Mouse (Mus musculus): ENCODE results near the gene Slit1. TPM values are rescaled to one million over a fixed set of nuclear protein-coding genes. Genes with fewer than 3 reads are reported as not detected.

Gene Slit1
- polyA plus RNA-seq, 1 experiment from 2014 or later = 18.0 TPM

DNA sequence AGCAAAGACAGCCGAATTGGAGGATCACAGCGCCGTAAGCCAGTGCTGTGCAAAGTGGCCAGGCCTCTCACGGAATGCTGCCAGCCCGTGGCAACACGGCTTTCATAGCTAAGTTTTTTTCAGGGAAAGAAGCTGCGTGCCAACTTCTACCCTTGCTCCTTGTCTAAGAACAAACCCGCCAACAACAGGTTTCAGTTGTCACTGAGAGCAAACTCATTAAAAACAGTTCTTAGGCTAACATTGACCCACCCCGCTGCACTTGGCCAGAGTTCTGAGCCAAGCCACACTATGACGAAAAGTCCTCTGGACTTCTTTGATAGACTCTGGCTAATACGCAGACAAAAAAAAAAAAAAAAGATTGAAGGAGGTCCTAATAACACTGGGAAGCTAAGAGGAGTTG, 114.5 kb downstream of the Slit1 start:
- no peak overlapping the region for H3K27ac ChIP-seq
- no peak for DNase-seq (ENCODE audit: low spot score)
- H3K36me3 ChIP-seq = peaks cover 36% of the 10 kb centered on the region
- peaks cover 22% of the 10 kb centered on the region for H3K27me3 ChIP-seq (ENCODE audit: insufficient read depth, poor library complexity, severe bottlenecking)
- 0 out of 2 replicates have a peak, but pooled peaks cover 3% of the 10 kb centered on the region for H3K9me3 ChIP-seq
- 0 out of 2 replicates have a peak, but pooled peaks cover 3% of the 10 kb centered on the region for H3K4me1 ChIP-seq (replicated peaks)
- no peak overlapping the region for H3K4me3 ChIP-seq
- WGBS = 89% methylated on average over 11 of the region's 11 CpGs

DNA sequence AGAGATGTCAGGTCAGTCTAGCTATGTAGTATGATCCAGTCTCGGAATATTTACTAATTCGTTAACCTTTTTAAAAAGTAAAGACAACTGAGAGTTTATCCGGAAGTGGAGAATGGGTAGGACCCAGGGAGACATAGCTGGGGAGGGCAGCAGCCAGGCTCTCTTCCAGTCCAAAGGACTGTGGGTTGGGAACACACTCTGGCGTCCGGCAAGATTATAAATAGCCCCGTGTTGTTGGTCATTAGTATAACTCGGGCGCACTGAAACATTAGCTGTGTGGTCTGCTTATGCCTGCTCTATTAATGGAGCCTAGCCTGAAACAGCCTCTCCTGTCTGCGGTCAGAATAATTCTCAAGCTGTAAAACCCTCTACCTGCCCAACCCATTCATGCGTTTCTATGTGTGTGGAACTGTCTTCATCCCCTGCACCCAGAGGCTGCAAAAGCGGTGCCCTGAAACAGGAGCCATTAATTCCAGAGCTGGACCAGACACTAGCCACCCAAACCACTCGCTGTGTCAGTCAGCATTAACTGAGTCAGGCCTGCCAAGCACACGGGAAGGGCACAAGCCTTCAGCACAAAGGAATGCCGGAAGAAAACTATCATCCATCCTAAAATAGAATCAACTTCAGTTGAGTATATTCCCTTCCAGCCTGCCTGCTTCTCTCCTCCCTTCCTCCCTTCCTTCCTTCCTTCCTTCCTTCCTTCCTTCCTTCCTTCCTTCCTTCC, 122.9 kb downstream of the Slit1 start:
- H3K36me3 ChIP-seq = peaks cover 22% of the 10 kb centered on the region
- H3K27me3 ChIP-seq (ENCODE audit: insufficient read depth, poor library complexity, severe bottlenecking) = peaks cover 69% of the 10 kb centered on the region
- 87% methylated on average over 14 of the region's 14 CpGs for WGBS
- no peak for DNase-seq (ENCODE audit: low spot score)
- 0 out of 2 replicates have a peak, but pooled peaks cover 6% of the 10 kb centered on the region for H3K9me3 ChIP-seq
- no peak overlapping the region for H3K27ac ChIP-seq
- H3K4me3 ChIP-seq = no peak overlapping the region
- H3K4me1 ChIP-seq (replicated peaks) = peaks cover 36% of the 10 kb centered on the region

DNA sequence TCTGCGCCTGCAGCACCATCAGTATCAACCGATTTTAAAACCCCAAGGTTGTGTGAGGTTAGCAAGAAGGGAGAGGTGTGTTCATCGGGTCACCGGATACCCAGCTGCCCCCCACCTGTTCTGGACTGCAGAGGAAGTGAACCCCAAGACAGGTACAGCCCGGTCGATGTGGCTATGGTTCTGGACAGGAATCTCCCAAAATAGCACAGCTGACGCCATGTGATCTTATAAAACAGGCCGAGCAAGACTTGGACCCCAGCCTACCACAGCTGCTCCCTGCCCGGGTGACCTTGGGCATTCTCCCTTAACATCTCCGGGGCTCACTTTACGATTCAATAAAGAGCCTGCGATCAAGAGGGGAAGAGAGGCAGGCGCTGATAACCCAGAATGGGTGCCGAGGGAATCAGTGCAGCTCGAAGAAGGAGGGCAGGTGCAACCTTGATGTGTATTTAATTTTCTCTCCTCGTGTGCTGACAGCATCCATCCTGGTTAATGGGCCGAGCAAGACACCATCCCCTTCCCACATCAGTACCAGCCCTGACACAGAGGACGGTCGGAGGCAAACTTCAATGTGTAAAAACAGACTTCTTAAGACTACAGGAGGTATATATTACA, 124.6 kb downstream of the Slit1 start:
- Histone ChIP-seq H3K4me1 (replicated peaks) (peaks cover 52% of the 10 kb centered on the region), H3K9me3 (0 out of 2 replicates have a peak, but pooled peaks cover 3% of the 10 kb centered on the region), H3K27ac (0 out of 2 replicates have a peak overlapping the region, but pooled peaks have one; percentile 9), H3K36me3 (peaks cover 5% of the 10 kb centered on the region), H3K4me3 (no peak overlapping the region), H3K27me3 (ENCODE audit: insufficient read depth, poor library complexity, severe bottlenecking) (peaks cover 81% of the 10 kb centered on the region)
- no peak for DNase-seq (ENCODE audit: low spot score)
- WGBS = 80% methylated on average over 19 of the region's 19 CpGs

DNA sequence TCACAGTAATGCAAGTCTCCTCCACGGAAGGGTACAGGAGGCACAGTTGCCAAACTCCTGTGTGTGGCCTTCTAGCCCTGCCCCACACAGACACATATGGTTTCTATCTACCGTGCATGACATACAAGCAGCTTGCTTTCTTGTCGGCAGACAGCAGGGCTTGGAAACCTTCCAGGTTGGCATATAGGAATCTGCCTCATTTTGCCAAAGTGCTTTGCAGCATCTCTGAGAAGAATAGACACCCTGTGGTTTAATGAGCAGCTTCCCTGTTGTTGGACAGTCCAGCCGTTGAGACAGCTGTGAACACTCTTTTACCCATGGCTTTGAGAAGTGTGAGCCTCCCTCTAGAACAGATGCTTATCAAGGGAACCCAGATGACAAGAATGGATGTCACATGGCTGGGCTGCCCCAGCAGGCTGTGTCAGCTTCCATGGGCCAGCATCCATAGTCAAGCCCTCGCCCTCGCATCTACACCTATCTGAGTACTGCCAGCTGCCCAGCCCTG, 125.3 kb downstream of the Slit1 start:
- Histone ChIP-seq H3K27ac (0 out of 2 replicates have a peak overlapping the region, but pooled peaks have one; percentile 9), H3K36me3 (no peaks in the 10 kb centered on the region), H3K27me3 (ENCODE audit: insufficient read depth, poor library complexity, severe bottlenecking) (peaks cover 82% of the 10 kb centered on the region), H3K4me3 (no peak overlapping the region), H3K9me3 (no peaks in the 10 kb centered on the region), H3K4me1 (replicated peaks) (peaks cover 59% of the 10 kb centered on the region)
- WGBS = 65% methylated on average over 6 of the region's 6 CpGs
- DNase-seq (ENCODE audit: low spot score) = no peak

DNA sequence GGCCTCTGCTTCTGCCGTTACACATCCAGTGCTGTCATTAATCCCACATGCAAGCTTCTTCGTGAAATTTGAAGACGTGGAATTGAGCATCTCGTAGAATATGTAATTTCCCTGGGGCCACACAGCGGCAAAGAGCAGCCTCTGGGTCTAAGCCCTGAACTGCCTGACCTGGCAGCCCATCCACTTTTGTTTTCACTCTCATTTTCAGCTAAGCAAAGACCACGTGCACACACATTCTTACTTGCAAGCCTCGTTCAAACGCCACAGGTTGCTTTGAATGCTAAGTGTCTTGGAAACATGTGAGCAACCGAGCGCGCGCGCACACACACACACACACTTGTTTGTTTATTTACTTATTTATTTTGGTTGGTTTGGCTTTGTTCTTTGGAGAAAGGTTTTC, 126.4 kb downstream of the Slit1 start:
- no peak overlapping the region for H3K27ac ChIP-seq

DNA sequence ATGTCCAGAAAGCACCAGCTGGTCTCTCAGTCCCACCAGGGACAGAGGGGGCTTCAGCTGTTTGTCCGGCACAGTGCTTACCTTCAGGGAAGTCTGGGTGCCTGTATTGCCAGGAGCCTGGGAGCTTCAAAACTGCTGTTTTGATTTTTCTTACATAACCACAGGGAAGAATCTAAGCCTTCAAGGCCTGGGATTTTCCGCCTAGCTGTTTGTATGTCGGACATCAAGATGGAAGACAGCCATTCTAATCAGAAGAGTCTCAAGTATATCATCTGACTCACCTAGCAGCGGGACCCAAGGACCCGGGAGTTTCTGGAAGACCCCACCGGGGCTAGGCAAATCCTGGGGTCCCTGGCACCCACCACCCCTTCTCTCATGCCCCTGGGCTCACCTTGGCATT, 127.2 kb downstream of the Slit1 start:
- no peak for DNase-seq (ENCODE audit: low spot score)
- WGBS = 72% methylated on average over 6 of the region's 6 CpGs
- Histone ChIP-seq H3K27me3 (ENCODE audit: insufficient read depth, poor library complexity, severe bottlenecking) (peaks cover 89% of the 10 kb centered on the region), H3K9me3 (no peaks in the 10 kb centered on the region), H3K27ac (0 out of 2 replicates have a peak overlapping the region, but pooled peaks have one; percentile 2), H3K4me1 (replicated peaks) (peaks cover 63% of the 10 kb centered on the region), H3K4me3 (no peak overlapping the region), H3K36me3 (peaks cover 4% of the 10 kb centered on the region)

More for the DNA sequence above, 126.4 kb downstream of the Slit1 start:
- Histone ChIP-seq H3K4me3 (no peak overlapping the region), H3K27me3 (ENCODE audit: insufficient read depth, poor library complexity, severe bottlenecking) (peaks cover 89% of the 10 kb centered on the region), H3K9me3 (no peaks in the 10 kb centered on the region), H3K36me3 (no peaks in the 10 kb centered on the region), H3K4me1 (replicated peaks) (peaks cover 63% of the 10 kb centered on the region)
- WGBS = 70% methylated on average over 13 of the region's 13 CpGs
- no peak for DNase-seq (ENCODE audit: low spot score)

DNA sequence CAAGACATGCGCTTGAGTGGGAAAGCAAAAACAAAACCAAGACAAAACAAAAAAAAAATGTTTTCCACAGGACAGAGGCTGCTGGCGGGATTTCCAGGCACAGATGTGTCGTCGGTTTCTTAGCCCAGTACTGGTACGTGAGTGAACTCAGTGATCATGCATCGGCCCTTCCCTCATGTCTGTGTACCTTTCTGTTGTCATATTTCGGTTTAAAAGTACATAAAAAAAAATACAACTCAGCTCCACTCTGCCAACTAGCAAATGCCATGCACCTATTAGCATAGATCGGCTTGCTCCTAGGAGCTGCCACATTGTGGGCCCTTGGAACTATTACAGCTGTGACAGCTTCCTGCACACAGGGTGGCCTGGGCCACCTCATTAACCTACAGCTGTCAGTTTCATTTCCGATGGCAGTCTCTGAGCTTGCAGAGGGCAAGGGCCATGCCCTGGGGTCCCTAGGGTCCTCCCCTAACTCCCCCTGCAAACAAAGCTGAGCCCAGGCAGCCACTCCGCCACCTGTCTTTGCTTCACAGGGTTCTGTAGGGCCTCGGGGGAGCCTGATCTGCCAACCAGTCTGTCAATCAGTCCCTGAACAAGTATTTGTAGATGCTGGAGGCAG, 127.8 kb downstream of the Slit1 start:
- H3K36me3 ChIP-seq = peaks cover 9% of the 10 kb centered on the region
- peaks cover 89% of the 10 kb centered on the region for H3K27me3 ChIP-seq (ENCODE audit: insufficient read depth, poor library complexity, severe bottlenecking)
- H3K4me3 ChIP-seq = no peak overlapping the region
- H3K27ac ChIP-seq = no peak overlapping the region
- 44% methylated on average over 11 of the region's 11 CpGs for WGBS
- peaks cover 63% of the 10 kb centered on the region for H3K4me1 ChIP-seq (replicated peaks)
- H3K9me3 ChIP-seq = peaks cover 2% of the 10 kb centered on the region; the same call in 1 of the 2 replicates
- peak; percentile 86 for DNase-seq (ENCODE audit: low spot score)

DNA sequence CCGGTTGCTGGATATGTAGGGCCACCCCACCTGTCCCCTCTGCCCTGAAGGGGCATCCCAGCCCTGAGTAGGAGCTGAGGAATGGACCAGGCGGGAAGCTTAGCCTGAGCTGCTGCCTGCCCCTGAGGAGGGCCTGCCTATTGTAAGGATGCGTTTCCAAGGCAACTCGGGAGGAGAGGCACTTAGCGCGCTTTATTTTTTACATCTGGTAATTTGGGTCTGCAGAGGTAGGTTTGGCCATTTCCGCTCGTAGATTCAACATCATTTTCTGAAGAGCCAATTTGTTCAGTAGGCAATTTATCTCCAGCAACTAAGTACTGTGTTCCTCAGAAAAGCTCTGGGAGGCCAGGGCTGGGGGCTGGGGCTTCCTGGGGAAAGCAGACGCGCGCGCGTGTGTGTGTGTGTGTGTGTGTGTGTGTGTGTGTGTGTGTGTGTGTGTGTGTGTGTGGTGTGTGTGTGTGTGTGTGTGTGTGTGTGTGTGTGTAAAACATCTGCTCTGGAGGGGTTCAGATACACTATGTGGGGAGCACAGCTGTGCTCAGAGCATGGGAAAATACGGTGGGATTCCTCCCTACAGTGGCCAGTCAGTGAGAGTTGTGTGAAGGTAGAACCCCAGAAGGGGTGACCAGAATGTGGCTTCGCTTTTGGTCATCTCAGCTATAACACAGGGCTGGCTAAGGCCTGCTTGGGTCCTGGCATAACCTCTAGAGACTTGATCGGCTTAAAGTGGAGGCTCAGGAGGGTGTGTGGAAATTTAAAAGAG, 130.0 kb downstream of the Slit1 start:
- H3K4me3 ChIP-seq = peak overlapping the region; percentile 18; the same call in 1 of the 2 replicates
- H3K27ac ChIP-seq = peak overlapping the region; percentile 41; the same call in 1 of the 2 replicates
- peaks cover 78% of the 10 kb centered on the region for H3K27me3 ChIP-seq (ENCODE audit: insufficient read depth, poor library complexity, severe bottlenecking)

DNA sequence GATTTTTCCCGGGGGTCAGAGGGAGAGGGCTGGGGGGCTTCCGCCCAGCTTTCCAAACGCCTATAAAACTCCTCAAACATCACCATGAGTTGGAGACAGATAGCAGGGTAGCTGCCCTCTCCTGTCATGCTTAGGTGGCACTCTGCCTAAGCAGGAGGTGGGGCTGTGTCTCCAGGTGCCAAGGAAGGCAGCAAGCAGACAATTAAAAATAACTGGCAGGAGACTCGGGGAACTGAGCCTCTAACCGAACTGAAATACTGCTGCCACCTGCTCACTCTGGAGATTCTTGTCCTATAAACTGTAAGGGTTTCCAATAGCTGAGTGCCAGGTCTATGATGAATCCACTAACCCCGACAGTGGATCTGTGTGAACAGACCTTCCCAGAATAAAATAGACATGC, 131.8 kb downstream of the Slit1 start:
- 82% methylated on average over 6 of the region's 6 CpGs for WGBS
- DNase-seq (ENCODE audit: low spot score) = no peak
- peaks cover 39% of the 10 kb centered on the region for H3K4me1 ChIP-seq (replicated peaks)
- H3K4me3 ChIP-seq = no peak overlapping the region
- no peak overlapping the region for H3K27ac ChIP-seq
- peaks cover 4% of the 10 kb centered on the region; the same call in 1 of the 2 replicates for H3K9me3 ChIP-seq
- H3K27me3 ChIP-seq (ENCODE audit: insufficient read depth, poor library complexity, severe bottlenecking) = peaks cover 60% of the 10 kb centered on the region
- peaks cover 26% of the 10 kb centered on the region for H3K36me3 ChIP-seq

More for the DNA sequence above, 130.0 kb downstream of the Slit1 start:
- peaks cover 54% of the 10 kb centered on the region for H3K4me1 ChIP-seq (replicated peaks)
- H3K36me3 ChIP-seq = peaks cover 20% of the 10 kb centered on the region
- DNase-seq (ENCODE audit: low spot score) = peak; percentile 48
- H3K9me3 ChIP-seq = peaks cover 4% of the 10 kb centered on the region; the same call in 1 of the 2 replicates
- WGBS = 32% methylated on average over 16 of the region's 16 CpGs

DNA sequence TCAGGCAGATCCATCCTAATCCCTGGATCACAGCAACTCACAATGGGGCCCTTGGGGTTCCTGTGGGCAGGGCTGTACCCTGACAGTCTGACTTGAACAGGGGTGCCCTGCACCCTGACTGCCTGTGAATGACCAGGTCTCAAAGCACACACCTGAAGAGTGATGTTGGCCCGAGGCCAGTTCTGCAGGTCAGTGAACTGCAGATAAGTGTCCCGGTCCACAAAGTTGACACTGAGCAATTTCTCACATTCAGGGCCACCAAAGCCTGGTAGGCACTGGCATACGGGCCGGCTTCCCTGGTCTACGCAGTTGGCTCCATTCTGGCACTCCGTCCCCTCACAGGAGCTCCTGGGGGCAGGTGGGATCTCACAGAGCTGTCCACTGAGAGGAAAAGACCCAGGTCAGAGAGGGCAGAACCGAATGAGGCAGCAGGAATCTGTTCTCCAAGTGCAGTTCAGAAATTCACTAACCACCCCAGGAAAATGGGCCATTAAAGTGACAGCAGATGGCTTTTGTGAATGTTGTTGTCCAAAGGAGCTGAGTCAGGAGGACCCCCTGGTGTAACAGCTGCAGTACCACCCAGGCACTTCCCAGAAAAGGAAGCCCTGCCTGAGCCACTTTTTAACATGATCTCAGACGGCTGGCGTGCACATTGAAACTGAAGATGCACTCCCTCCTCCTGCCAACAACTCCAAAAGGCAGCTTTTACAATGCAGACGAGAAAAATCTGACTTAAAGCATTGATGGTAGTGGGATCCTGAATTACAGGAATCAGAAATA, 137.1 kb downstream of the Slit1 start:
- Histone ChIP-seq H3K27me3 (ENCODE audit: insufficient read depth, poor library complexity, severe bottlenecking) (peaks cover 22% of the 10 kb centered on the region), H3K27ac (no peak overlapping the region), H3K4me3 (no peak overlapping the region), H3K4me1 (replicated peaks) (no peaks in the 10 kb centered on the region; the same call in 1 of the 2 replicates), H3K9me3 (peaks cover 4% of the 10 kb centered on the region; the same call in 1 of the 2 replicates), H3K36me3 (peaks cover 51% of the 10 kb centered on the region)
- 82% methylated on average over 10 of the region's 10 CpGs for WGBS
- no peak for DNase-seq (ENCODE audit: low spot score)

DNA sequence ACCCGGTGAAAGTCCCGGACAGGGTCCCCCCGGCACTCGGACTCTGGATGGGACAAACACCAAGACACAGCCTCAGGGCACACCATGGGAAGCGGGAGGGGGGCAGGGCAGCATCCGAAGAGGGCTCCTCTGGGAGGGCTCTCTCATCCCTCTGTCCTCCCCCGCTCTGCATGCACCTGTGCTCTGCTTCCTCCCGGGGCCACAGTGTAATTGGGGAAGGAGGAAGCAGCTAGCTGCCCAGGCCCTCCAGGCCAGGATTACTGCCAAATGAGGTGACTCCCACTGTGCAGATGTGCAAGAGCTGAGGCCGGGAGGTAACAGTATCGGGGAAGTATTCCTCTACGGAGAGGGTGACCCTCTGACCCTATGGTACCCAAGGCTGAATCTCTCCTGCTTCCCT, 142.8 kb downstream of the Slit1 start:
- DNase-seq (ENCODE audit: low spot score) = no peak
- Histone ChIP-seq H3K36me3 (peaks cover 37% of the 10 kb centered on the region), H3K9me3 (no peaks in the 10 kb centered on the region), H3K27me3 (ENCODE audit: insufficient read depth, poor library complexity, severe bottlenecking) (no peaks in the 10 kb centered on the region), H3K4me3 (no peak overlapping the region), H3K27ac (no peak overlapping the region), H3K4me1 (replicated peaks) (peaks cover 8% of the 10 kb centered on the region)
- WGBS = 61% methylated on average over 11 of the region's 11 CpGs
